Mouse (Mus musculus) liver, postnatal 0 days (tissue): ENCODE measurements around the gene Plin2.

Experiments used
- CTCF ChIP-seq: sonication (generic); IDR thresholded peaks from 2 replicates; pipeline ENCODE4 v1.5.1; 2016; ENCODE audit warnings: antibody characterized with exemption, low read depth
- EP300 ChIP-seq: IDR thresholded peaks from 2 replicates; pipeline ENCODE4 v1.6.1; 2016; ENCODE audit warnings: antibody characterized with exemption, low read depth, mild to moderate bottlenecking

DNA sequence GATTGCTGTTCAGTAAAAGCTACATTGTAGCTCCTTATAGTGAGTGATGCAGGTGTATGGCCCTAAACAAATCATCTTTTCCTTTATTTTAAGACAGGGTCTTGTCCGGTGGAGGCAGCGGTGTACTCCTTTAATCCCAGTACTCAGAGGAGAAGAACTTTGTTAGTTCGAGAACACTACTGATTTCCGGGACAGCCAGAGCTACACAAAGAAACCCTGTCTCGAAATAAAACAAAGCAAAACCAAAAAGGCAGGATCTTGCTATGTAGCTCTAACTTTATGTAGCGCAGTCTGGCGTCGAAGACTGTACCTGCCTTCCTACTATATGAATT, 57.6 kb downstream of the Plin2 start:
- TF ChIP-seq CTCF (no peak), EP300 (no peak)
